Mouse (Mus musculus) hindbrain, postnatal 0 days (tissue): ENCODE data around the gene Fcho1. TPM values are rescaled to one million over a fixed set of nuclear protein-coding genes. Genes with fewer than 3 reads are reported as not detected.
"Not testable (repeated sequence)": the region's sequence is repeated elsewhere in the genome, so short reads cannot be mapped to it uniquely, and the experiment has no call there.

Experiments used
- ATAC-seq: fragments of 200-750 bp; cut with Nextera tagmentation; 2 replicates; pipeline ENCODE4 v1.8.0; 2017; ENCODE audit warnings: mild to moderate bottlenecking, moderate TSS enrichment, moderate library complexity
- DNase-seq: peaks from one replicate; pipeline ENCODE4 v3.0.0-alpha.2; 2015; ENCODE audit warnings: low spot score
- H3K27ac ChIP-seq: fragments of 300-500 bp; sonication (generic); 2 replicates; pipeline ENCODE4 v1.5.1; 2014; ENCODE audit warnings: mild to moderate bottlenecking
- H3K27me3 ChIP-seq: fragments of 300-500 bp; sonication (generic); 2 replicates; pipeline ENCODE4 v1.6.1; 2014; ENCODE audit warnings: low read length, mixed read lengths; ENCODE audit not compliant: insufficient read depth
- H3K36me3 ChIP-seq: fragments of 300-500 bp; sonication (generic); 2 replicates; pipeline ENCODE4 v1.6.1; 2014; ENCODE audit warnings: low read length, mixed read lengths; ENCODE audit not compliant: insufficient read depth
- H3K4me1 ChIP-seq: fragments of 300-500 bp; sonication (generic); 2 replicates; pipeline ENCODE4 v1.6.1; 2014; ENCODE audit warnings: antibody characterized with exemption, low read length, mixed read lengths; ENCODE audit not compliant: insufficient read depth
- H3K4me2 ChIP-seq: fragments of 300-500 bp; sonication (generic); 2 replicates; pipeline ENCODE4 v1.6.1; 2014; ENCODE audit warnings: low read depth, mild to moderate bottlenecking, low read length, moderate library complexity, mixed read lengths
- H3K4me3 ChIP-seq: fragments of 300-500 bp; sonication (generic); 2 replicates; pipeline ENCODE4 v1.5.1; 2014; ENCODE audit warnings: low read length
- H3K9ac ChIP-seq: fragments of 300-500 bp; sonication (generic); replicated peaks from 2 replicates; pipeline ENCODE4 v1.6.1; 2014; ENCODE audit warnings: mild to moderate bottlenecking, low read length, moderate library complexity, mixed read lengths
- H3K9me3 ChIP-seq: fragments of 300-500 bp; sonication (generic); 2 replicates; pipeline ENCODE4 v1.6.1; 2016; ENCODE audit warnings: low read length, mixed read lengths
- CTCF ChIP-seq: IDR thresholded peaks from 2 replicates; pipeline ENCODE4 v1.5.1; 2016; ENCODE audit warnings: antibody characterized with exemption, control low read depth, low read depth
- WGBS: fragments of 180-500 bp; shearing (Covaris S2); extraction: QIAGEN DNeasy Blood & Tissue Kit; methylation state at CpG from one replicate; pipeline ENCODE4 v1.1.7; 2014; 5-methylcytosine and 5-hydroxymethylcytosine counted together
- polyA plus RNA-seq: library from polyadenylated mRNA; unstranded; fragments of >200 nt; fragmentation: Nextera tagmentation; extraction: Ambion mirVana; gene quantifications from 2 replicates; pipeline ENCODE4 v1.2.1, GENCODE M21; 2015
- total RNA-seq: library from RNA; depleted of rRNA; stranded (reverse); fragments of >200 nt; gene quantifications from 2 replicates; pipeline ENCODE4 v1.2.3, GENCODE M21; 2014

Fcho1 gene
- total and polyA plus RNA-seq, 2 experiments from 2014 or later, result 65.8 to 99.0 TPM

DNA sequence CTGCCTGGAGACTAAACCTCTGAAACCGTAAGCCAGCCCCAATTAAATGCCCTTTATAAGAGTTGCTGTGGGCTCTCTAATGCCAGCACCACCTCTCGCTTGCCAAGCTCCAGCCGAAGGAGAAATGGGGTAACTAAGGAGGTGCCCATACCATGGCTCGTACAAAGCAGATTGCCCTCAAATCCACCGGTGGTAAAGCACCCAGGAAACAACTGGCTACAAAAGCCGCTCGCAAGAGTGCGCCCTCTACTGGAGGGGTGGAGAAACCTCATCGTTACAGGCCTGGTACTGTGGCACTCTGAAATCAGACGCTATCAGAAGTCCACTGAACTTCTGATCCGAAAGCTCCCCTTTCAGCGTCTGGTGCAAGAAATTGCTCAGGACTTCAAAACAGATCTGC is 30.1 kb downstream of the Fcho1 start:
- H3K4me3 ChIP-seq, H3K4me2 ChIP-seq, H3K36me3 ChIP-seq, DNase-seq, H3K9me3 ChIP-seq, H3K9ac ChIP-seq, ATAC-seq, H3K27ac ChIP-seq, H3K4me1 ChIP-seq: not testable (repeated sequence)
- H3K27me3 ChIP-seq, result peaks cover 48% of the 10 kb centered on the region
- TF ChIP-seq CTCF, result peak; percentile 32; the same call in 1 of the 2 replicates
- WGBS, result 60% methylated on average over 12 of the region's 12 CpGs

DNA sequence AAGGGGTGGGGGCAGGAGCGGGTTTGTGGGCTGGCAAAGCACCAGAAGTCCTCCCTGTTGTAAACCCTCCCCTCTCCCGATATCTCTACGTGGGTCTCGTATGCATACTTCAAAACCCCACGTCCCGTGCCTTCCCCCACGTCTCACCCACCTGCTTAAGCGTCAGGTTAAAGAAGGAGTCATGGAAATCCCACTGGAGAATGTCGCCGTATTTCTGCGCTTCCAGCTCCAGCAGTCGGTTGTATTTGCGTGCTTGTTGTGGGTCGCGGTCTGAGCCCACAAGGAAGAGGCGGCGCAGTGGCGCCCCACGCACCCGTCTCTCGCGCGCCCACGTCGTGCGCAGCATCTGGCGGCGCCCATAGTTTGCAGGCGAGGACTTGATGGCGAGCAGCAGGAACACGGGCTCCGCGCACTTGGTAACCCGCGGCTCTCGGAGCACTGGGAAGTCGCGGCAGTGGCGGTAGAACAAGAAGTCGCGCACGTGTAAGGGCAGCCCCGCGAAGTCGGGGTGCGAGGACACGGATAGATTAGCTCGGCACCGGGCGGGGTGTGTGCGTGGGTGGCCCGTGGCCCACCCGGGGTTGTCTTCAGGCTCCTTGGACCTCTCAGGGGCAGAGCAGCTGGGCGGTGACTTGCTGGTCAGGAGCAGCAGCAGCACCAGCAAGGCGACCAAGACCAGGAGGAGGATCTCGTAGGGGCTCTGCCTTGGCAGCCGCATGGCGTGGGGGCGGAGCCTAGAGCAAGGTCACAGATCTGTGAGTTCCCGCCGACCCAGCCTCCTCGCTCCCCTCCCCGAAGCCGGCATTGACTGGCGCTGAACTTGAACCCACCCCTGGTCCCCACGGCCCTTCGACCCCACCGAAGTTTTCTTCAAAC is 32.1 kb downstream of the Fcho1 start:
- H3K27ac ChIP-seq, result no peak overlapping the region
- DNase-seq, result no peak
- peak overlapping the region; percentile 26 for H3K4me3 ChIP-seq
- no peak overlapping the region for H3K9ac ChIP-seq
- no peaks in the 10 kb centered on the region for H3K36me3 ChIP-seq
- peak; percentile 36; the same call in 1 of the 2 replicates for ATAC-seq
- TF ChIP-seq CTCF, result no peak
- H3K9me3 ChIP-seq, result no peaks in the 10 kb centered on the region
- WGBS, result 6% methylated on average over 68 of the region's 68 CpGs
- peak overlapping the region; percentile 47 for H3K4me2 ChIP-seq
- 0 out of 2 replicates have a peak, but pooled peaks cover 6% of the 10 kb centered on the region for H3K4me1 ChIP-seq
- H3K27me3 ChIP-seq, result peaks cover 67% of the 10 kb centered on the region

DNA sequence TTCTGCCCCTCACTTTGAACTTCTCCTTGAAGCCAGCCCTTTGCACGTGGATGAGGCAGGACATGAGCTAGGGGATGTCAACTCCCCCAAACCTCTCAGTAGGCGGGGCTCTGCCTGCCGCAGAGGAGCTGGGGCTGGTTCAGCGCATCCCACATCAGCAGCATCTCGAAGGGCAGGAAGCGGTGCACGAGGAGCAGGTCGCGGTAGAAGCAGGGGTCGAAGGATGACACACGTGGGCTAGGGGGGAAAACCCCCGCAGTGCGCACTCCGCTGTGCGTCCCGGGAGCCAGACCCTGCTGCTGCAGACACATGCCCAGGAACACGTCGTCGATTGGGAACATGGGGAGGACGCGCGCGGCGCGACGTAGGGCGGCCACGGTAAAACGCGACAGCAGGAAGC is 33.0 kb downstream of the Fcho1 start:
- ATAC-seq (no peak), DNase-seq (no peak)
- Histone ChIP-seq H3K27me3 (peaks cover 76% of the 10 kb centered on the region), H3K4me3 (peak overlapping the region; percentile 13; the same call in 1 of the 2 replicates), H3K9ac (no peak overlapping the region), H3K4me1 (0 out of 2 replicates have a peak, but pooled peaks cover 6% of the 10 kb centered on the region), H3K4me2 (0 out of 2 replicates have a peak overlapping the region, but pooled peaks have one; percentile 0), H3K36me3 (no peaks in the 10 kb centered on the region), H3K27ac (no peak overlapping the region), H3K9me3 (no peaks in the 10 kb centered on the region)
- WGBS, result 4% methylated on average over 30 of the region's 30 CpGs
- TF ChIP-seq CTCF, result no peak

DNA sequence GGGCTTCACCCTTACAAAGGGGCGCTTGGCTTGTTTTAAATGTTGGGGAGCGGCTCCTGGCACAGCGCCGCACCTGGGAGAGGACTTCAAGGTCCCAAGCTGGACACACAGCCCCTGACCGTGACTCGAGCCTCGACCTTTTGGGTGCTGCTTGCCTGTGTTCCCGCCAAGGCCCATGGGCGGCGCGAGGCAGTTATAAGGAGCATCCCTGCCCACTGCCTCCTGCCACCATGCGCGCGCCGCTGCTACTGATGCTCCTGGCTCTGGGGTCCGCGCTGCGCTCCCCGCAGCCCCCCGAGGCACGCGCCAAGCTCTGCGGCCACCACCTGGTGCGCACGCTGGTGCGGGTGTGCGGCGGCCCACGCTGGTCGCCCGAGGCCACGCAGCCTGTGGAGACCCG is 36.5 kb downstream of the Fcho1 start, which contains the start of gene Insl3:
Insl3 (plus strand) TSS at position 187 of the 400 bp plus-strand sequence.
- H3K4me2 ChIP-seq, result no peak within 1 kb of the TSS
- ATAC-seq (no peak), DNase-seq (no peak)
- H3K27me3 ChIP-seq, result peaks cover 99% of the 10 kb centered on the region
- 6% methylated on average over 33 of the region's 33 CpGs for WGBS
- peak; percentile 11; the same call in 1 of the 2 replicates for TF ChIP-seq CTCF
- no peak within 1 kb of the TSS for H3K9ac ChIP-seq
- H3K27ac ChIP-seq, result no peak within 1 kb of the TSS
- H3K4me1 ChIP-seq, result 0 out of 2 replicates have a peak, but pooled peaks cover 6% of the 10 kb centered on the region
- no peaks in the 10 kb centered on the region for H3K9me3 ChIP-seq
- no peak within 1 kb of the TSS for H3K4me3 ChIP-seq
- H3K36me3 ChIP-seq, result no peaks in the 10 kb centered on the region

DNA sequence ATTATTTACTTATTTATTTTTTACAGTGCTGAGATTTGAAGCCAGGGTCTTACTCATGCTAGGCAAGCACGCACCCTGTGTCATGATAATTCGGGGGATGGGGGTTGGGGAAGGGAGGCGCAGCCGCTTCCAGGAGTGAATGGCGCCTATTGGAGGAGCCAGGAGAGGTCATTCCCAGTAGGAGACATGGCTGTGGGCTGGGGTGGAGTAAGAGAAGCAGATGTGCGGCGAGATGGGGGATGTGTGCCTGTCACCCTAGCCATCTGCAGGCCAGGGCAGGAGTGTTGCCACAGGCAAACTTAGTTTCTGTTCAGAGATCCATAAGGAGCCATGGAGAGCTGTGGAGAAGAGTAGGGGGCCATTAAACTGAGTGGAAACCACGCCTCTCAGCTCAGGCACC is 37.9 kb downstream of the Fcho1 start:
- DNase-seq, result no peak
- 9% methylated on average over 8 of the region's 8 CpGs for WGBS
- H3K27ac ChIP-seq, result no peak overlapping the region

DNA sequence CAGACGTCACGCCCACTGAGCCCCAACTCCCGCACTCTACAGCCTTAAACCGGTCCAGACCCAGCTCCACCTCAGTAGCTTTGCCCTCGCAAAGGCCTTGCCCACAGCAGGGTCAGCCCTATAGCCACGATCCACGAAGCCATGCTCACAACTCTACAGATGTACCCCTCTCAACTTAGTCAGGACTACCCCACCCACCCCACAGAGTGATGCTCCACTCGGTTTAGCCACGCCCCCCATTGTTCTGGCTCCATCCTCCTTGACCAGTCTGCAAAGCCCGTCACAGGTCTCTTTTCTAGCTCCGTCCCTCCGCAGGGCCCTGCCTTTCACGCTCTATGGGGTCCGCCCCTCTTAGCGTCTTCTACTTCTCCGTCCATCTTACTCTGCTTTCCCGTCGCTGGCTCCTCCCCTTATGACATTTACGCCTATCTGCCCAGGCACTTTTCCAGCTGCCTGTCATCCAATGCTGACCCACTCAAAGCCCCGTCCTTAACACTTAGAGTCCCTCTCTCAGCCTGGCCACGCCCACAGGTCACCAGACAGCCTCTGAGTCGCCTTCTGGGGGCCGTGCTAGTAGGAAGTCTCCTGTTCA is 39.3 kb downstream of the Fcho1 start:
- DNase-seq, result peak; percentile 44
- TF ChIP-seq CTCF, result no peak
- ATAC-seq, result peak; percentile 48
- no peaks in the 10 kb centered on the region for H3K4me1 ChIP-seq
- no peak overlapping the region for H3K9ac ChIP-seq
- peaks cover 98% of the 10 kb centered on the region for H3K27me3 ChIP-seq
- H3K36me3 ChIP-seq, result no peaks in the 10 kb centered on the region
- H3K27ac ChIP-seq, result no peak overlapping the region
- H3K4me2 ChIP-seq, result peak overlapping the region; percentile 56
- no peaks in the 10 kb centered on the region for H3K9me3 ChIP-seq
- WGBS, result 2% methylated on average over 23 of the region's 23 CpGs
- H3K4me3 ChIP-seq, result peak overlapping the region; percentile 32

More for the DNA sequence above, 37.9 kb downstream of the Fcho1 start:
- H3K36me3 ChIP-seq, result no peaks in the 10 kb centered on the region
- H3K4me1 ChIP-seq, result no peaks in the 10 kb centered on the region
- no peak overlapping the region for H3K4me2 ChIP-seq
- H3K4me3 ChIP-seq, result no peak overlapping the region
- no peak overlapping the region for H3K9ac ChIP-seq
- peaks cover 99% of the 10 kb centered on the region for H3K27me3 ChIP-seq
- no peaks in the 10 kb centered on the region for H3K9me3 ChIP-seq
- ATAC-seq, result no peak
- TF ChIP-seq CTCF, result no peak
